Mouse (Mus musculus) liver, embryonic 14.5 days (tissue): Measurements from ENCODE around the gene Agbl1. TPM values are rescaled to one million over a fixed set of nuclear protein-coding genes. Genes with fewer than 3 reads are reported as not detected.

ENCODE experiments used
- ATAC-seq: fragments of 200-750 bp; cut with Nextera tagmentation; 2 replicates; pipeline ENCODE4 v1.8.0; 2017; ENCODE audit warnings: moderate number of reproducible peaks, mild to moderate bottlenecking, moderate library complexity; ENCODE audit not compliant: insufficient read depth
- DNase-seq, 3 experiments: peaks; one replicate each; pipeline ENCODE4 v3.0.0-alpha.2; 2012 to 2013; ENCODE audit warnings: low read depth in 3 of 3, low spot score in 3 of 3
- H3K27ac ChIP-seq: fragments of 300-500 bp; sonication (generic); 2 replicates; pipeline ENCODE4 v1.5.1; 2014; ENCODE audit warnings: moderate library complexity, mild to moderate bottlenecking, control low read depth, inconsistent platforms
- H3K27me3 ChIP-seq: fragments of 300-500 bp; sonication (generic); 2 replicates; pipeline ENCODE4 v1.6.1; 2014; ENCODE audit warnings: mild to moderate bottlenecking, low read length, moderate library complexity; ENCODE audit not compliant: control insufficient read depth, insufficient read depth
- H3K36me3 ChIP-seq: fragments of 300-500 bp; sonication (generic); replicated peaks from 2 replicates; pipeline ENCODE4 v1.6.1; 2014; ENCODE audit warnings: low read depth; ENCODE audit not compliant: control insufficient read depth, insufficient read depth
- H3K4me1 ChIP-seq, 2 experiments: fragments of 200-500 bp in 1 of 2; fragments of 300-500 bp in 1 of 2; sonication (generic) in 1 of 2; replicated peaks; 2 replicates each; pipeline ENCODE4 v1.6.1; 2012 to 2014; ENCODE audit warnings: antibody characterized with exemption in 1 of 2, inconsistent platforms in 1 of 2, low read length in 1 of 2; ENCODE audit not compliant: control insufficient read depth in 2 of 2, insufficient read depth in 2 of 2
- H3K4me2 ChIP-seq: fragments of 300-500 bp; sonication (generic); 2 replicates; pipeline ENCODE4 v1.6.1; 2014; ENCODE audit warnings: low read depth, mild to moderate bottlenecking, control low read depth, moderate library complexity
- H3K4me3 ChIP-seq, 2 experiments: fragments of 200-500 bp in 1 of 2; fragments of 300-500 bp in 1 of 2; sonication (generic) in 1 of 2; 2 replicates each; pipeline ENCODE4 v1.5.1; 2012 to 2014; ENCODE audit warnings: low read depth in 2 of 2, low read length in 2 of 2, mild to moderate bottlenecking in 2 of 2, control low read depth in 1 of 2, inconsistent platforms in 1 of 2, moderate library complexity in 1 of 2; ENCODE audit not compliant: insufficient read depth in 1 of 2
- H3K9ac ChIP-seq: fragments of 300-500 bp; sonication (generic); replicated peaks from 2 replicates; pipeline ENCODE4 v1.6.1; 2014; ENCODE audit warnings: mild to moderate bottlenecking, control low read depth, moderate library complexity
- H3K9me3 ChIP-seq: fragments of 300-500 bp; sonication (generic); 2 replicates; pipeline ENCODE4 v1.6.1; 2016; ENCODE audit warnings: low read length, mixed read lengths; ENCODE audit not compliant: control insufficient read depth
- CTCF ChIP-seq: IDR thresholded peaks from 2 replicates; pipeline ENCODE4 v1.5.1; 2016; ENCODE audit warnings: antibody characterized with exemption, low read depth, control low read depth
- EP300 ChIP-seq: IDR thresholded peaks from 2 replicates; pipeline ENCODE4 v1.6.1; 2016; ENCODE audit warnings: antibody characterized with exemption, low read depth
- WGBS: fragments of 180-500 bp; shearing (Covaris S2); extraction: QIAGEN DNeasy Blood & Tissue Kit; methylation state at CpG from one replicate; pipeline ENCODE4 v1.1.7; 2014; ENCODE audit not compliant: insufficient replicate concordance; 5-methylcytosine and 5-hydroxymethylcytosine counted together
- polyA plus RNA-seq, 2 experiments: library from polyadenylated mRNA; depleted of rRNA in 1 of 2; stranded (reverse) in 1 of 2; unstranded in 1 of 2; fragments of >200 nt; fragmentation: Nextera tagmentation in 1 of 2; extraction: Ambion mirVana in 1 of 2; gene quantifications; 2 replicates each; pipeline versions ENCODE4 v1.2.1 to v1.2.3; 2012 to 2014

The Agbl1 gene
- polyA plus RNA-seq, 2 experiments: not detected

DNA sequence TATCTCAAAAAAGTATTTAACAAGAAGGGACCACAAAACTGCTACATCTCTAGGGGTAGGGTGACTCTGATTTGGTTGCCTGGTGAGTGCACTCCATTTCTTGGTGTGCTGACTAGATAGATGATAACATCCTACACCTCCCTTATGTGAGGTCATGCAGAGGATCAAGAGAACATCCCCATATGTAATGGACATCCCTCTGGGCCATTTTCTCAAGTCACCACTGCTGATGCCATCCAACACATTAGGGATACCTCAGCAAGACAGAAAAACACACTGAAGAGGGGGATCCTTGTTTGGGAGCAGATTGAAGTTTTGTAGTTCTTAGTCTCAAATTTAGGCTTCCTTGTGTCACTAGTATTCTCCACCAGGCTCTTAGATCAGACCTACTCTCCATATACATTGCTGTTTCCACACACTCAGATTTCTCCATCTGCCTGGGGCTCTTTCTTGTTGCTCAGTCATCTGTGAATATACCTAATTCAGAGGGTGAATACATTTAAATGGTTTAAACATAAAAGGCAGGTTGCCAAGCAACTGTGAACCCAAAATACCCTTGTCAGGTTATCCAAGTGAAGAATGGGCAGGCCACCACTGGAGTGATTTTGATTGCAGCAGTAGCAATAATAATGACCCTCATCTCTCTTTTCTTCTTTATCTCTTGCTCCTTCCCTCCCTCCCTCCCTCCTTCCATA lies 331.0 kb downstream of the Agbl1 start:
- Histone ChIP-seq H3K4me3 (no peak overlapping the region), H3K9ac (no peak overlapping the region), H3K9me3 (no peaks in the 10 kb centered on the region), H3K4me1 (no peaks in the 10 kb centered on the region), H3K27ac (no peak overlapping the region), H3K36me3 (no peaks in the 10 kb centered on the region), H3K27me3 (no peaks in the 10 kb centered on the region), H3K4me2 (no peak overlapping the region)
- no peak for TF ChIP-seq CTCF
- no peak for TF ChIP-seq EP300
- ATAC-seq (no peak), DNase-seq (no peak)

DNA sequence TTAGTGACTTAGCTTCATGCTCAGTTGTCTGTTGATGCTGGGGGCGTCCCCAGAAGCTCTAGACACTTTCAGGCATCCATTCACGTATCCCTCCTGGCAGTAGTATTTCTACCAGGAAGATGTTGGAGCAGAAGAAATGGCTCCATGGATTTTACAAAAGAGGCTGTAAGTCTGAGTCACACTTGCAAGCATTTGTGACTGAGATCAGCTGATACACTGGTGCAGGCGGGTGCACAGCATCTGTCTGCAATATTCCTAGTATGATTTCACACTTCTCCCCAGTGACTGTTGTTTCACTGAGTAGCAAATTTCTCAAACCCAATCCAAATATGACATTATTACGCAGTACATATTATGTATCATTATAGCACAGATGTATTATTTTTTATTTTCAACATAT lies 332.8 kb downstream of the Agbl1 start:
- TF ChIP-seq EP300 (no peak), CTCF (no peak)
- 50% methylated on average over 4 of the region's 4 CpGs for WGBS
- DNase-seq: no peak

DNA sequence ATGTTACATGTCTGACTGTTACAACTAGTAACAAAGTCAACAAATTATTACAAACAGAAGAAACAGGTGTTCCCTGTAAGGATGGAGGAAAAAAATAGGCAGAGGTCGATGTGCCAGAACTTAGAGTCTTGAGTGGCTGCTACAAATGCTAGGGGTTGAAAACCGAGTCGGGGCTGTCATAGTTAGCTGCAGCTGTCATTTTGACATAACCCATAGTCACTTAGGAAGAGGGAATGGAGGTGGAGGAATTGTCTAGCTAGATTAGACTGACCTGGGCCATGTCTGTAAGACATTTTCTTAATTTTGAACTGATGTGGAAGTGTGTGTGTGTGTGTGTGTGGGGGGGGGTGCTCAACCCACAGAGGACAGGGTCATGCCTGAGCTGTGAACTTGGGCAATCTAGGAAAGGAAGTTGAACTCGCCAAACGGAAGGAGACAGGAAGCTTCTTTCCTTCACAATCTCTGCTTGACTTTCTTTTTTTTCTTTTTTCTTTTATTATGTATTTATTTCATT lies 364.9 kb downstream of the Agbl1 start:
- DNase-seq (no peak), ATAC-seq (no peak)
- no peak overlapping the region for H3K27ac ChIP-seq
- no peaks in the 10 kb centered on the region for H3K4me1 ChIP-seq
- H3K27me3 ChIP-seq: no peaks in the 10 kb centered on the region
- 54% methylated on average over 5 of the region's 5 CpGs for WGBS
- no peak overlapping the region for H3K9ac ChIP-seq
- no peak overlapping the region for H3K4me3 ChIP-seq
- no peaks in the 10 kb centered on the region for H3K36me3 ChIP-seq
- TF ChIP-seq EP300: no peak
- TF ChIP-seq CTCF: no peak
- no peaks in the 10 kb centered on the region for H3K9me3 ChIP-seq
- H3K4me2 ChIP-seq: no peak overlapping the region

More for the DNA sequence above, 332.8 kb downstream of the Agbl1 start:
- H3K4me2 ChIP-seq: no peak overlapping the region
- no peak overlapping the region for H3K4me3 ChIP-seq
- no peak overlapping the region for H3K27ac ChIP-seq
- no peaks in the 10 kb centered on the region for H3K36me3 ChIP-seq
- no peaks in the 10 kb centered on the region for H3K9me3 ChIP-seq
- ATAC-seq: no peak
- no peaks in the 10 kb centered on the region for H3K27me3 ChIP-seq
- no peaks in the 10 kb centered on the region for H3K4me1 ChIP-seq
- H3K9ac ChIP-seq: no peak overlapping the region

DNA sequence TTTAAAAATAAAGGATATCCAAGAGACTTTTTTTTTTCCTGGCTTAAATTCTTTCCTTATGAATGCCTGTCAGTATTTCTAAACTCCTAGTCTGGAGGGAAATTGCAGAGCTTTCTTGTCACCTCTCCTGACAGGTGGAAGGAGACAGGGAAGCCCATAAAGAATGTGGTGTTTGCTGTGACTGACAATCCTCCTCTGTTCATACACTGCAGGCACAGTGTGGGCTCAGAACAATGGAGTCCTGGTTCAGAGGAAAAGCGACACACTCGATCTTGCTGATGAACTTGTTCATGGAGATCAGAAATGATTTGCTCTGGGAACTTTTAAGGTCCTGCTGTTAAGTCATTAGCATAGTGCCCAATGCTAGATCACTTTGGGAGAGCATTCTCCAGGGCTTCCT lies 368.1 kb downstream of the Agbl1 start:
- H3K9me3 ChIP-seq: no peaks in the 10 kb centered on the region
- no peaks in the 10 kb centered on the region for H3K4me1 ChIP-seq
- no peak overlapping the region for H3K27ac ChIP-seq
- no peak overlapping the region for H3K4me2 ChIP-seq
- ATAC-seq: no peak
- no peak for DNase-seq
- no peak overlapping the region for H3K4me3 ChIP-seq
- H3K9ac ChIP-seq: no peak overlapping the region
- H3K27me3 ChIP-seq: no peaks in the 10 kb centered on the region
- whole genome bisulfite sequencing: 62% methylated on average over 2 of the region's 2 CpGs
- no peaks in the 10 kb centered on the region for H3K36me3 ChIP-seq
- TF ChIP-seq CTCF (no peak), EP300 (no peak)

DNA sequence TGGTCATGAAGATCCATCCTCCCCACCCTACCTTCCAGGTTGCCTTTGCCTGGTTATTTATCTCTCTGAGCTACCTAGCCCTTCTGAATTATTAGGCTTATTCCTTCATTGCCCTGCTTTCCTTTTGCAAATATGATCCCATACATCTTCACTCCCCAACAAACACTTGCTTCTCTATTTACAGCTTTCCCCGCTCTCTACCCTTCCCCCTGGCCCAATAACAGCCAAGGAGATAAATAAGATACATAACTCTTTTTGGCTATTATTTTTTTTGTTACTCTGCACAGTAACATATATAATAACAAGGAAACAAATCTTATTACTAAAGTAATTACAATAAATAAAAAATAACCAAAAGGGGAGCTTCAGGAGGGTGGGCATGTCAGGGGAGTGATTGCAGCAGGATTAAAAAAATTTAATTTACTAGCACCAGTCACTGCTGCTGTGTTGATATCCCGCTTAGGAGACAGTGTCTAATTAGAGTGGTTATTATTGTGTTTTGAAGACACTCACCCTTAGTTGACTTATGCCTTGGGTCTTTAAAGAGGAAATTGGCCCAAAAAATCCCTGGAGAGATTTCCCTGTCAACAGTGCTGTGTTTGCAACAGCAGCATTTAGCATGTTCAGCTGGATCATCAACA lies 370.5 kb downstream of the Agbl1 start:
- ATAC-seq (no peak), DNase-seq (no peak)
- WGBS: 53% methylated on average over 2 of the region's 2 CpGs
- H3K9ac ChIP-seq: no peak overlapping the region
- no peaks in the 10 kb centered on the region for H3K36me3 ChIP-seq
- H3K9me3 ChIP-seq: no peaks in the 10 kb centered on the region
- no peaks in the 10 kb centered on the region for H3K4me1 ChIP-seq
- no peaks in the 10 kb centered on the region for H3K27me3 ChIP-seq
- no peak overlapping the region for H3K27ac ChIP-seq
- TF ChIP-seq CTCF: no peak
- TF ChIP-seq EP300: no peak
- H3K4me2 ChIP-seq: no peak overlapping the region
- no peak overlapping the region for H3K4me3 ChIP-seq
